Mouse (Mus musculus) heart, postnatal 10 days (tissue): Measurements from ENCODE around the gene Grifin. TPM values are rescaled to one million over a fixed set of nuclear protein-coding genes. Genes with fewer than 3 reads are reported as not detected.

ENCODE experiments used
- DNase-seq, 2 experiments: peaks; one replicate each; pipeline ENCODE4 v3.0.0; 2021
- intact Hi-C: fragments of 180-260 bp; cut with DNase I; formaldehyde crosslinking; loops from one replicate; pipeline ENCODE4 v1.15.1; 2025
- total RNA-seq, 2 experiments: library from RNA; stranded (reverse); gene quantifications; 2 replicates each; pipeline ENCODE4 v1.2.3; 2021

Grifin gene
- total RNA-seq, 2 experiments from 2014 or later: not detected

- intact Hi-C loops: no loop called here
- no peak for DNase-seq
Measured at GRCm38 (mm10) chr5:140556859-140557258, 8.0 kb downstream of the Grifin start.

- DNase-seq: no peak
- intact Hi-C loops: no loop called here
Measured at GRCm38 (mm10) chr5:140553719-140554118, 11.2 kb downstream of the Grifin start.

GRCm38 (mm10) chr5:140549306-140550047 is 15.4 kb downstream of the Grifin start:
- peak; percentile 54 to 57 for DNase-seq
- intact Hi-C loops: no loop called here

GRCm38 (mm10) chr5:140546332-140546731 is 18.5 kb downstream of the Grifin start:
- no peak for DNase-seq
- intact Hi-C loops: no loop called here

- no peak for DNase-seq
- intact Hi-C loops: no loop called here
Measured at GRCm38 (mm10) chr5:140545651-140546050, 19.2 kb downstream of the Grifin start.

- intact Hi-C loops: no loop called here
- DNase-seq: no peak
Measured at GRCm38 (mm10) chr5:140542811-140543575, 21.9 kb downstream of the Grifin start.

GRCm38 (mm10) chr5:140540106-140540505 is 24.8 kb downstream of the Grifin start:
- DNase-seq: peak; percentile 83 to 93
- intact Hi-C loops: loop anchor here (1.0 to 2.0 kb wide), 3 partner anchors 27 to 124 kb away; no protein-coding TSS in a partner anchor

GRCm38 (mm10) chr5:140538111-140538683 is 26.7 kb downstream of the Grifin start:
- DNase-seq: no peak
- intact Hi-C loops: loop anchor here (5.0 kb wide), 4 partner anchors 149 to 701 kb away; partner anchors contain the start of gene Mrm2

GRCm38 (mm10) chr5:140526754-140527153 is 38.1 kb downstream of the Grifin start:
- intact Hi-C loops: no loop called here
- no peak for DNase-seq

- DNase-seq: no peak
- intact Hi-C loops: no loop called here
Measured at GRCm38 (mm10) chr5:140521196-140521595, 43.7 kb downstream of the Grifin start.

- DNase-seq: no peak
- intact Hi-C loops: no loop called here
Measured at GRCm38 (mm10) chr5:140517921-140518230, 47.0 kb downstream of the Grifin start.

GRCm38 (mm10) chr5:140517159-140517920 is 47.5 kb downstream of the Grifin start:
- DNase-seq: no peak
- intact Hi-C loops: no loop called here

- intact Hi-C loops: no loop called here
Measured at GRCm38 (mm10) chr5:140514799-140515486, 49.9 kb downstream of the Grifin start.

GRCm38 (mm10) chr5:140513921-140514320 is 51.0 kb downstream of the Grifin start:
- no peak for DNase-seq
- intact Hi-C loops: no loop called here

More at GRCm38 (mm10) chr5:140514799-140515486, 49.9 kb downstream of the Grifin start:
- no peak for DNase-seq

Other genes with a start within 250 kb of the Grifin start
- 10 to 100 TPM; 16.5 to 21.2 TPM for gene Mad1l1, start 243.5 kb downstream of the Grifin start, total RNA-seq
- 10 to 100 TPM; 11.1 to 11.8 TPM for gene Nudt1, start 243.4 kb downstream of the Grifin start, total RNA-seq
- gene Mrm2, start 233.2 kb downstream of the Grifin start, total RNA-seq: 10 to 100 TPM in 1 of 2 experiments, 1 to 10 TPM in 1; 8.4 to 11.6 TPM
- 10 to 100 TPM; 17.0 to 18.2 TPM for gene Snx8, start 175.8 kb downstream of the Grifin start, total RNA-seq
- 100 to 1,000 TPM; 101 to 105 TPM for gene Eif3b, start 145.7 kb downstream of the Grifin start, total RNA-seq
- not detected for gene Gm4869, start 119.4 kb downstream of the Grifin start, total RNA-seq
- gene Chst12, start 59.5 kb downstream of the Grifin start, total RNA-seq: 1 to 10 TPM; 7.5 to 8.2 TPM
- gene Lfng, start 42.2 kb upstream of the Grifin start, total RNA-seq: 10 to 100 TPM; 14.1 to 15.7 TPM
- 10 to 100 TPM; 58.4 to 61.4 TPM for gene Ttyh3, start 84.0 kb upstream of the Grifin start, total RNA-seq
- gene Iqce, start 137.3 kb upstream of the Grifin start, total RNA-seq: 10 to 100 TPM; 10.5 to 10.9 TPM
- gene Brat1, start 139.9 kb upstream of the Grifin start, total RNA-seq: 10 to 100 TPM in 1 of 2 experiments, 1 to 10 TPM in 1; 9.6 to 10.8 TPM
- under 1 TPM; 0.74 to 0.84 TPM for gene Amz1, start 159.1 kb upstream of the Grifin start, total RNA-seq